Mouse (Mus musculus) thymus, postnatal 14 days (tissue): ENCODE measurements around the gene Tha1.

Experiments
- DNase-seq: peaks from one replicate; pipeline ENCODE4 v3.0.0; 2021

The Tha1 gene

GRCm38 (mm10) chr11:117872861-117873608, at the start of gene Tha1:
Tha1 (minus strand) TSS chr11:117873481.
- DNase-seq, result peak; percentile 73

GRCm38 (mm10) chr11:117919211-117919610, 45.9 kb upstream of the Tha1 start:
- no peak for DNase-seq

- no peak for DNase-seq
Measured at GRCm38 (mm10) chr11:117918541-117918940, 45.3 kb upstream of the Tha1 start.

GRCm38 (mm10) chr11:117915837-117916236, 42.6 kb upstream of the Tha1 start:
- DNase-seq, result no peak

- peak; percentile 56 for DNase-seq
Measured at GRCm38 (mm10) chr11:117915341-117915740, 42.1 kb upstream of the Tha1 start.

- DNase-seq, result no peak
Measured at GRCm38 (mm10) chr11:117914531-117914930, 41.2 kb upstream of the Tha1 start.

- peak; percentile 87 for DNase-seq
Measured at GRCm38 (mm10) chr11:117912684-117913352, 39.5 kb upstream of the Tha1 start.

GRCm38 (mm10) chr11:117909337-117909736, 36.1 kb upstream of the Tha1 start:
- DNase-seq, result no peak

- DNase-seq, result peak; percentile 64
Measured at GRCm38 (mm10) chr11:117904442-117904841, 31.2 kb upstream of the Tha1 start.

- peak; percentile 90 for DNase-seq
Measured at GRCm38 (mm10) chr11:117902282-117902681, 29.0 kb upstream of the Tha1 start.

GRCm38 (mm10) chr11:117896533-117896932, 23.3 kb upstream of the Tha1 start:
- DNase-seq, result no peak

- DNase-seq, result no peak
Measured at GRCm38 (mm10) chr11:117894676-117895075, 21.4 kb upstream of the Tha1 start.

GRCm38 (mm10) chr11:117892199-117892598, 18.9 kb upstream of the Tha1 start:
- peak; percentile 84 for DNase-seq

- peak; percentile 68 for DNase-seq
Measured at GRCm38 (mm10) chr11:117891581-117892175, 18.4 kb upstream of the Tha1 start.

GRCm38 (mm10) chr11:117890519-117891282, 17.4 kb upstream of the Tha1 start:
- no peak for DNase-seq

- no peak for DNase-seq
Measured at GRCm38 (mm10) chr11:117889887-117890340, 16.6 kb upstream of the Tha1 start.

- no peak for DNase-seq
Measured at GRCm38 (mm10) chr11:117888853-117889822, 15.9 kb upstream of the Tha1 start.

GRCm38 (mm10) chr11:117888168-117888852, 15.0 kb upstream of the Tha1 start:
- no peak for DNase-seq

- DNase-seq, result no peak
Measured at GRCm38 (mm10) chr11:117886000-117886399, 12.7 kb upstream of the Tha1 start.

GRCm38 (mm10) chr11:117882208-117882607, 8.9 kb upstream of the Tha1 start:
- no peak for DNase-seq

GRCm38 (mm10) chr11:117881787-117882186, 8.5 kb upstream of the Tha1 start:
- no peak for DNase-seq
